Mouse (Mus musculus) erythroblast, embryonic 14.5 days (primary cell): ENCODE data around the gene Csf3r. TPM values are rescaled to one million over a fixed set of nuclear protein-coding genes. Genes with fewer than 3 reads are reported as not detected.

ENCODE experiments used
- H3K27me3 ChIP-seq: 2 replicates; pipeline ENCODE4 v1.6.1; 2012; ENCODE audit warnings: inconsistent platforms; ENCODE audit not compliant: control insufficient read depth
- H3K36me3 ChIP-seq: 2 replicates; pipeline ENCODE4 v1.6.1; 2012; ENCODE audit warnings: mild to moderate bottlenecking, inconsistent platforms; ENCODE audit not compliant: control insufficient read depth
- H3K4me1 ChIP-seq: 2 replicates; pipeline ENCODE4 v1.6.1; 2012; ENCODE audit warnings: inconsistent platforms; ENCODE audit not compliant: control insufficient read depth
- H3K4me3 ChIP-seq: replicated peaks from 2 replicates; pipeline ENCODE3; 2012; ENCODE audit warnings: moderate library complexity, mild to moderate bottlenecking, inconsistent platforms
- H3K9me3 ChIP-seq: 2 replicates; pipeline ENCODE4 v1.6.1; 2012; ENCODE audit warnings: low read length, inconsistent platforms, mixed read lengths; ENCODE audit not compliant: control insufficient read depth
- GATA1 ChIP-seq: IDR thresholded peaks from 2 replicates; pipeline ENCODE4 v1.6.1; 2012; ENCODE audit warnings: low read length, inconsistent platforms, mixed read lengths
- TAL1 ChIP-seq: IDR thresholded peaks from 3 replicates; pipeline ENCODE4 v1.6.1; 2012; ENCODE audit warnings: low read length, inconsistent platforms, mixed read lengths
- polyA plus RNA-seq: library from polyadenylated mRNA; stranded (reverse); fragments of >175 nt; gene quantifications from 2 replicates; pipeline ENCODE4 v1.2.3, GENCODE M21; 2012

Gene Csf3r
- polyA plus RNA-seq, 1 experiment = 0.04 TPM

DNA sequence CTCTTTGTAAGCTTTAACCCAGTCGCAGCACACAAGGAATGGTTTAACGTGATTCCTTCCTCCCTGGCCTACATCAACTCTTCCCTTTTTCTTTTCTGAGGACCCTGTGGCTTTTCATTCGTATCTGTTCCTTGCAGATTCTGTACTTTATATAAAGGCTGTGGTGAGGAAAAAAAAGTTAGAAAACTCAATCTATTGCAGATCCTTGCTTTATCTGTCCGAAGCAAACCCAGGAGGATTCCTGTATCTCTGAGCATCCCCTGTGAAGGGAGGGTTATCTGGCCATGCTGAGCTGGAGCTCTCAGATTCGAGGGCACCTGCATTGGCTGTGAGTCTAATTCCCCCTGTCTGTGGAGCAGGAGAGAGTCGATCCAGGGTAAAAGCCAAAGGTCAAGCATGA is 44.5 kb downstream of the Csf3r start:
- Histone ChIP-seq H3K9me3 (no peaks in the 10 kb centered on the region), H3K36me3 (no peaks in the 10 kb centered on the region), H3K27me3 (no peaks in the 10 kb centered on the region), H3K4me3 (no peak overlapping the region), H3K4me1 (no peaks in the 10 kb centered on the region)
- TF ChIP-seq GATA1 (no peak), TAL1 (no peak)

DNA sequence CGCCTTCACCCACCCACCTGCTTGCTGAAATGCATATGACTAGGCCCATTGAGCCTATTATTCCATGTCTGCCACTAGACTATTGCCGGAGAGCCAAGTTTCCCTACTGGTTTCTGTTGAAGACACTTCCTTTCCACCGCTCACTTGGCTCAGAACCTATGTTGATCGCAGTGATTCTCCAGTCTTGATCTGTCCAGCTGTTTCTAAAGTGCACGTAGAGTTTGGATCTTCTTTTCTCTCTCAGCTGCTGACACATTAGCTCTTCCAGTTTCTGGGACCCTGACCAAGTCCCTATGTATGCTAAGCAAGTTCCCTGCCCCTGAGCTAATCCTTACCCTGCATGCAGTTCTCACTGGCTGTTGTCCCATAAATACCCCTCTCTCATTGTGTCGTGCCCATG is 53.5 kb downstream of the Csf3r start:
- H3K4me3 ChIP-seq = no peak overlapping the region
- H3K27me3 ChIP-seq = no peaks in the 10 kb centered on the region
- no peak for TF ChIP-seq TAL1
- no peak for TF ChIP-seq GATA1
- H3K36me3 ChIP-seq = no peaks in the 10 kb centered on the region
- H3K9me3 ChIP-seq = peaks cover 3% of the 10 kb centered on the region
- H3K4me1 ChIP-seq = peaks cover under 1% of the 10 kb centered on the region; the same call in 1 of the 2 replicates

DNA sequence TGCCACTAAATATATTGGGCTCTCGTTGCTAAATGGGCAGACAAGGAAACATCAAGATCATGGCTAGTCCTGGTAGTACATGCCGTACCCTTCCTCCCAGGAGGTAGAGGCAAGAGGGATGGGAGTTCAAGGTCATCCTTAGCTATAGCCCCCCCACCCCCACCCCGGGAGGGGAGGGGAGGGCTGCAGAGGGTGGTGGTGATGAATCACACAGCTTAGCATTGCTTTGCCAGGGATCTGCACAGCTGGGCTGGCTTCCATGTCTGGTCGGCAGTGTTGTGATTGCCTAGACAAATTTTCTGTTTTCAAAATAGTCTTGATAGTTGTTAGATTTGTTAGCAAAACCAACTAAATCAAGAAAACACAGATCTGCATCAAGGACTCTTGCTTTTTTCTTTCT is 54.9 kb downstream of the Csf3r start:
- Histone ChIP-seq H3K4me3 (no peak overlapping the region), H3K9me3 (peaks cover 3% of the 10 kb centered on the region), H3K27me3 (no peaks in the 10 kb centered on the region), H3K36me3 (no peaks in the 10 kb centered on the region), H3K4me1 (peaks cover 12% of the 10 kb centered on the region)
- TF ChIP-seq GATA1 (no peak), TAL1 (no peak)

DNA sequence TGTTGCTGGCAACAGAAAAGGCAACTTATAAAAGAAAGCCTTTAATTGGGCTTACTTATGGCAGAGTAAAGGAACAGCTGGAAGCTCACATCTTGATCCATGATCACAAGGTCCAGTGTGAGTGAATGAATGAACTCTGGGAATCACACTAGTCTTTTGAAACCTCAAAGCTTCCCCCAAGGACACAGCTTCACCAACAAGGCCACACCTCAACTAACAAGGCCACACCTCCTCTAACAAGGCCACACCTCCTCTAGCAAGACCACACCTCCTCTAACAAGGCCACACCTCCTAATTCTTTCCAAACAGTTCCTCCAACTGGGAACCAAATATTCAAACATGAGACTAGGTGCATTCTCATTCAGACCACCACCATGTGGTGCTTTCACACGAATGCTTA is 57.3 kb downstream of the Csf3r start:
- Histone ChIP-seq H3K27me3 (no peaks in the 10 kb centered on the region), H3K4me3 (no peak overlapping the region), H3K4me1 (peaks cover 16% of the 10 kb centered on the region), H3K36me3 (no peaks in the 10 kb centered on the region), H3K9me3 (peaks cover 3% of the 10 kb centered on the region)
- TF ChIP-seq TAL1 (no peak), GATA1 (no peak)

DNA sequence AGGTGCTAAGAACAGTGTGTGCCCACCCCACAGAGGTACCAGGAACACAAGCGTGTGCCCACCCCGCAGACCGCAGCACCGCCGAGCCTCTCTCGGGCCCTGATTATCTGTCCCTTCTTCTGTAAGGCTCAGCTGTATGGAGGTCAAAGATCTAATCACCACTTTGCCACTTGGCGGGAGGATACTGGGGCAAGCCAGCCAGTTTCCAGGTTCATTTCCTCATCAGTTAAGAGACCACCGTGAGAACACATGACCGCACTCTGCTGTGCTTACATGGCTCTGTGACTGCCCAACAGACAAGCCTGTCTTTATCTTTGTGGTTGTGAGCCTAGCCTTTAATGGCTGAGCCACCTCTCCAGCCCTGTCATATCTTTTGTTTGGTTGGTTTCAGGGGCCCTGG is 58.7 kb downstream of the Csf3r start:
- Histone ChIP-seq H3K9me3 (peaks cover 3% of the 10 kb centered on the region), H3K4me1 (peaks cover 21% of the 10 kb centered on the region), H3K36me3 (no peaks in the 10 kb centered on the region), H3K4me3 (no peak overlapping the region), H3K27me3 (no peaks in the 10 kb centered on the region)
- TF ChIP-seq TAL1 = no peak
- no peak for TF ChIP-seq GATA1

DNA sequence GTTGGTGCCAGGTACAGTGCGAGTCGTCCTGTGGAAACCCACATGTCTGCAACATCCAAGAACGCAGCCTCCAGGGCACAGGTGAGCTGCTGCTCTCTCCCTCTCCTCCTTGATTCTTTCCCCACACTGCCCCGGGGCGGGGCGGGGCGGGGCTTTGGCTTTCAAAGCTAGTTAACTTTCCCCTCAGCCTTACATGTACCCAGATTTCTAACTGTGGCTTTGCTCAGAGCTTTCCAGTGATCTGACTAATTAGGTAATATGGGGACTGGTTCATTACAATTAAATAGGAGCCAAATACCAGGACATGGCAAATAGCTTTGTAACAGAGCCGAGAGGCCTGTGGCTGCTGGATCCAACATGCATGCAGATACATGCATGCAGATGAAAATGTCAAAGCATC is 60.0 kb downstream of the Csf3r start:
- peaks cover 23% of the 10 kb centered on the region for H3K4me1 ChIP-seq
- TF ChIP-seq GATA1 (no peak), TAL1 (no peak)
- H3K36me3 ChIP-seq = no peaks in the 10 kb centered on the region
- peaks cover 3% of the 10 kb centered on the region for H3K9me3 ChIP-seq
- H3K4me3 ChIP-seq = no peak overlapping the region
- H3K27me3 ChIP-seq = no peaks in the 10 kb centered on the region

- Histone ChIP-seq H3K9me3 (peaks cover 3% of the 10 kb centered on the region), H3K36me3 (no peaks in the 10 kb centered on the region), H3K27me3 (no peaks in the 10 kb centered on the region), H3K4me1 (peaks cover 25% of the 10 kb centered on the region), H3K4me3 (no peak overlapping the region)
- TF ChIP-seq GATA1 (no peak), TAL1 (no peak)
Observed at GRCm38 (mm10) chr4:126085996-126086576, 61.7 kb downstream of the Csf3r start.

DNA sequence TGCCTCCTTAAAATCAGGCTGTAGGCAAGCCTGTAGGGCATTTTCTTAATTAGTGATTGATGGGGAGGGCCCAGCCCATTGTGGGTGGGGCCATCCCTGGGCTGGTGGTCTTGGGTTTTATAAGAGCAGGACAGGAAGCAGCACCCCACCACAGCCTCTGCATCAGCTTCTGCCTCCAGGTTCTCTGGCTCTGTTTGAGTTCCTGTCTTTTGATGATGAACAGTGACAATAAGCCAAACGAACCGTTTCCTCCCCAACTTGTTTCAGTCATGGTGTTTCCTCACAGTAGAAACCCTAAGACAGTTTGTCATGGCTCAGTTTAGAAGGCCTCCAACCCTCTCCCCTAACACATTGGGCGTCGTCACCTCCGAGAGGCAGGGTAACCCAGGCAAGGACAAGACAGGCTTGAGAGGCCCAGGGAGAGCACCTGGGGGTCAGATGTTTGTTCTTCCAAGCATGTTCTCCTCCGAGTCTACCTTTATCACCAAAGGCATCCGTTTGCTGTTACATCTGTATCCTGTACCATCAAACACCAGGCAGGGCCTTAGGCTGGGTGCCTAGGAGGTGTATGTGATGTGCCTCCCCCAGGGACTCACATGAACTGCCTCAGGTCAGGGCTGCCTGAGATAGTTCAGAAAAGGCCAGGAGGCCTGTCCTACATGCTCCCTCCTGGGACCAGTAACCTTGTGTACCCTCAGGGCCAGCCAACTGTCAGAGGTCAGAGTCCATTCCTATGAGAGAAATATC is 65.9 kb downstream of the Csf3r start:
- H3K9me3 ChIP-seq = no peaks in the 10 kb centered on the region
- TF ChIP-seq GATA1 (no peak), TAL1 (no peak)
- H3K36me3 ChIP-seq = no peaks in the 10 kb centered on the region
- H3K27me3 ChIP-seq = no peaks in the 10 kb centered on the region
- no peak overlapping the region for H3K4me3 ChIP-seq
- peaks cover 13% of the 10 kb centered on the region for H3K4me1 ChIP-seq

GRCm38 (mm10) chr4:126090848-126091124 is 66.4 kb downstream of the Csf3r start:
- TF ChIP-seq TAL1 (no peak), GATA1 (no peak)
- Histone ChIP-seq H3K4me1 (peaks cover 15% of the 10 kb centered on the region), H3K36me3 (no peaks in the 10 kb centered on the region), H3K4me3 (no peak overlapping the region), H3K9me3 (no peaks in the 10 kb centered on the region), H3K27me3 (no peaks in the 10 kb centered on the region)
